Mouse (Mus musculus): Measurements from ENCODE around the gene Tcf12. TPM values are rescaled to one million over a fixed set of nuclear protein-coding genes. Genes with fewer than 3 reads are reported as not detected.

Gene Tcf12
- polyA plus RNA-seq, 1 experiment from 2014 or later: 143 TPM

Small RNAs within 50 kb of the gene (microRNA-seq; reads per million reads assigned to microRNA genes)
- gene Gm27450: not detected

Other genes starting within 250 kb of the Tcf12 start
- 49.5 and 51.5 TPM in 2 replicates for gene Zfp280d, start 163.0 kb upstream of the Tcf12 start, polyA plus RNA-seq (2015; fragmentation: Nextera tagmentation; extraction: Ambion mirVana)

Data from embryonic facial prominence, embryonic 13.5 days (tissue).